Mouse (Mus musculus): Measurements from ENCODE around the gene Ube3c. TPM values are rescaled to one million over a fixed set of nuclear protein-coding genes. Genes with fewer than 3 reads are reported as not detected.

The Ube3c gene
- polyA plus RNA-seq (2012; ENCODE audit: low replicate concordance) = 3.7 and 4.3 TPM in 2 replicates

DNA sequence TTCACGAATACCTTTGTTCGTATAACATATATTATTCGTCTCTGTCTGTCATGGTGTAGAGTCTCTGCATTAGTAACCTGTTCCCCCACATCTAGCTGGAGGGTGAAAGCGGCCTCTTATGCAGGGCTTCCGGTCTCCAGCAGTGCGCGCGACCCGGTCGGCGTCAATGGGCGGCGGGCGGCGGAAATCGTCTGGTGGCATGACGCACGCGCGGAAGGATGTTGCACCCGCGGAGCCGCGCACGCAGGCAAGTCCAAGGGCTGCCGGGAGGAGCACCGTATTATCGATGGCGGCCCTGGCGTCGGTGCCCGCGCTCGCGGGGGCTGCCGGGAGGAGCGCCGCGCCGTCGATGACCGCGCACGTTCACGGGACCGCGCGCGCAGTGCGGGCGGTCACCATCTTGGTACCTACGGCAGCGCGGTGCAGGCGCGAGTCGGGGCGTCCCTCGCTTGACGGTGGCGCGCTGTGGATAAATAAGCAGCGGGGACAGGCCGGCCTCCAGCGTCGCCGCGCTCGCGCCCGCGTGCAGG is at the start of gene Ube3c:
Gene Ube3c, plus strand, starts transcription at position 395 of the 530 bp plus-strand sequence.

Other genes with a start within 250 kb of the Ube3c start
- 0.58 and 1.1 TPM in 2 replicates for gene Lmbr1, start 190.9 kb upstream of the Ube3c start, polyA plus RNA-seq (2012; ENCODE audit: low replicate concordance)
- gene Nom1, start 134.6 kb upstream of the Ube3c start, polyA plus RNA-seq (2012; ENCODE audit: low replicate concordance) = 4.9 and 10.7 TPM in 2 replicates
- gene Mnx1, start 90.8 kb upstream of the Ube3c start, polyA plus RNA-seq (2012; ENCODE audit: low replicate concordance) = not detected in 2 replicates
- 131 and 396 TPM in 2 replicates for gene Dnajb6, start 166.4 kb downstream of the Ube3c start, polyA plus RNA-seq (2012; ENCODE audit: low replicate concordance)
- gene Gm5129, start 166.7 kb downstream of the Ube3c start, polyA plus RNA-seq (2012; ENCODE audit: low replicate concordance) = 0.79 and 1.8 TPM in 2 replicates